Mouse (Mus musculus) C2C12 (cell line): Measurements from ENCODE around the gene Prss23. TPM values are rescaled to one million over a fixed set of nuclear protein-coding genes. Genes with fewer than 3 reads are reported as not detected.
A peak's percentile ranks its signal among the peaks of the same experiment; 100 is the strongest.

Experiments
- H3K27me3 ChIP-seq: one replicate; pipeline ENCODE4 v1.6.1; 2011; ENCODE audit not compliant: control insufficient read depth, insufficient read depth, insufficient read length
- H3K36me3 ChIP-seq: one replicate; pipeline ENCODE4 v1.6.1; 2011; ENCODE audit not compliant: control insufficient read depth, insufficient read depth
- H3K4me3 ChIP-seq: one replicate; pipeline ENCODE4 v1.5.1; 2011; ENCODE audit warnings: mild to moderate bottlenecking, control low read depth; ENCODE audit not compliant: poor library complexity, insufficient read depth, severe bottlenecking
- H3K79me2 ChIP-seq: one replicate; pipeline ENCODE4 v1.6.1; 2011; ENCODE audit not compliant: control insufficient read depth, insufficient read depth
- H3K79me3 ChIP-seq: one replicate; pipeline ENCODE4 v1.6.1; 2011; ENCODE audit warnings: low read depth, control low read depth
- H3ac ChIP-seq: one replicate; pipeline ENCODE3; 2011; ENCODE audit warnings: low read depth; ENCODE audit not compliant: control insufficient read depth, insufficient read length
- CEBPB ChIP-seq: IDR thresholded peaks from one replicate; pipeline ENCODE4 v1.6.1; 2011; ENCODE audit warnings: low read depth, mild to moderate bottlenecking, control low read depth, moderate library complexity
- CTCF ChIP-seq: IDR thresholded peaks from one replicate; pipeline ENCODE4 v1.5.1; 2011; ENCODE audit not compliant: control insufficient read depth, insufficient read depth, insufficient read length
- FOSL1 ChIP-seq: IDR thresholded peaks from one replicate; pipeline ENCODE4 v1.8.0; 2011; ENCODE audit warnings: mild to moderate bottlenecking, low read length; ENCODE audit not compliant: poor library complexity, insufficient read depth, severe bottlenecking
- MAX ChIP-seq: IDR thresholded peaks from one replicate; pipeline ENCODE4 v1.6.1; 2011; ENCODE audit warnings: mild to moderate bottlenecking, control low read depth
- MYOD1 ChIP-seq: IDR thresholded peaks from one replicate; pipeline ENCODE4 v1.6.1; 2011; ENCODE audit warnings: low read depth; ENCODE audit not compliant: control insufficient read depth, insufficient read length
- MYOG ChIP-seq: IDR thresholded peaks from one replicate; pipeline ENCODE4 v1.6.1; 2011; ENCODE audit not compliant: control insufficient read depth, insufficient read length; ENCODE audit errors: extremely low read depth
- USF1 ChIP-seq: IDR thresholded peaks from one replicate; pipeline ENCODE4 v1.6.1; 2011; ENCODE audit warnings: low read depth, mild to moderate bottlenecking, control low read depth, moderate library complexity
- polyA plus RNA-seq: library from polyadenylated mRNA; unstranded; fragments of >200 nt; fragmentation: generic; extraction: Trizol; gene quantifications from one replicate; pipeline ENCODE4 v1.2.1, GENCODE M21; 2012; ENCODE audit warnings: missing spikeins

Gene Prss23
- polyA plus RNA-seq, 1 experiment: 110 TPM

GRCm38 (mm10) chr7:89499516-89500307, 27.3 kb downstream of the Prss23 start:
- TF ChIP-seq CTCF: peak; percentile 3
- no peak for TF ChIP-seq MAX
- TF ChIP-seq MYOG: no peak
- TF ChIP-seq FOSL1: no peak
- no peak for TF ChIP-seq USF1
- TF ChIP-seq CEBPB: no peak
- TF ChIP-seq MYOD1: no peak
- Histone ChIP-seq H3K4me3 (no peak overlapping the region), H3K79me3 (no peaks in the 10 kb centered on the region), H3K79me2 (no peaks in the 10 kb centered on the region), H3K36me3 (no peaks in the 10 kb centered on the region), H3K27me3 (no peaks in the 10 kb centered on the region), H3ac (no peak overlapping the region)

GRCm38 (mm10) chr7:89483769-89484568, 43.0 kb downstream of the Prss23 start:
- H3ac ChIP-seq: no peak overlapping the region
- TF ChIP-seq USF1: no peak
- no peak for TF ChIP-seq MYOG
- no peak for TF ChIP-seq MAX
- TF ChIP-seq CTCF: no peak
- no peak for TF ChIP-seq MYOD1
- TF ChIP-seq CEBPB: no peak
- TF ChIP-seq FOSL1: no peak
- H3K36me3 ChIP-seq: no peaks in the 10 kb centered on the region

GRCm38 (mm10) chr7:89481723-89482122, 45.3 kb downstream of the Prss23 start:
- Histone ChIP-seq H3K79me3 (no peaks in the 10 kb centered on the region), H3K79me2 (no peaks in the 10 kb centered on the region), H3K36me3 (no peaks in the 10 kb centered on the region), H3K4me3 (no peak overlapping the region), H3ac (no peak overlapping the region), H3K27me3 (no peaks in the 10 kb centered on the region)
- TF ChIP-seq CEBPB: no peak
- no peak for TF ChIP-seq USF1
- TF ChIP-seq MYOG: no peak
- no peak for TF ChIP-seq FOSL1

More at GRCm38 (mm10) chr7:89483769-89484568, 43.0 kb downstream of the Prss23 start:
- Histone ChIP-seq H3K4me3 (no peak overlapping the region), H3K27me3 (no peaks in the 10 kb centered on the region), H3K79me3 (no peaks in the 10 kb centered on the region), H3K79me2 (no peaks in the 10 kb centered on the region)

GRCm38 (mm10) chr7:89478490-89478889, 48.5 kb downstream of the Prss23 start:
- no peak overlapping the region for H3K4me3 ChIP-seq
- H3K36me3 ChIP-seq: no peaks in the 10 kb centered on the region
- TF ChIP-seq CEBPB (no peak), MYOD1 (no peak), MYOG (no peak), MAX (no peak), USF1 (no peak), CTCF (no peak)
- no peaks in the 10 kb centered on the region for H3K79me2 ChIP-seq
- peaks cover 5% of the 10 kb centered on the region for H3K27me3 ChIP-seq
- no peaks in the 10 kb centered on the region for H3K79me3 ChIP-seq
- H3ac ChIP-seq: no peak overlapping the region

GRCm38 (mm10) chr7:89477294-89477999, 49.5 kb downstream of the Prss23 start:
- Histone ChIP-seq H3K79me3 (no peaks in the 10 kb centered on the region), H3K36me3 (no peaks in the 10 kb centered on the region), H3ac (no peak overlapping the region), H3K27me3 (peaks cover 5% of the 10 kb centered on the region), H3K79me2 (no peaks in the 10 kb centered on the region), H3K4me3 (no peak overlapping the region)
- TF ChIP-seq CTCF: peak; percentile 11
- no peak for TF ChIP-seq CEBPB
- TF ChIP-seq MAX: no peak
- TF ChIP-seq USF1: no peak
